Mouse (Mus musculus) frontal cortex, postnatal 10 days (tissue): ENCODE results near the gene Cyp3a16.
"Not testable (repeated sequence)": the region's sequence is repeated elsewhere in the genome, so short reads cannot be mapped to it uniquely, and the experiment has no call there.

Experiments
- DNase-seq, 2 experiments: peaks; one replicate each; pipeline ENCODE4 v3.0.0; 2022; ENCODE audit warnings: low spot score in 2 of 2, mixed read lengths in 1 of 2

The Cyp3a16 gene

GRCm38 (mm10) chr5:145469623-145470022 lies at the start of gene Cyp3a16:
Gene Cyp3a16 (minus strand): TSS chr5:145469723.
- not testable (repeated sequence) for DNase-seq

DNA sequence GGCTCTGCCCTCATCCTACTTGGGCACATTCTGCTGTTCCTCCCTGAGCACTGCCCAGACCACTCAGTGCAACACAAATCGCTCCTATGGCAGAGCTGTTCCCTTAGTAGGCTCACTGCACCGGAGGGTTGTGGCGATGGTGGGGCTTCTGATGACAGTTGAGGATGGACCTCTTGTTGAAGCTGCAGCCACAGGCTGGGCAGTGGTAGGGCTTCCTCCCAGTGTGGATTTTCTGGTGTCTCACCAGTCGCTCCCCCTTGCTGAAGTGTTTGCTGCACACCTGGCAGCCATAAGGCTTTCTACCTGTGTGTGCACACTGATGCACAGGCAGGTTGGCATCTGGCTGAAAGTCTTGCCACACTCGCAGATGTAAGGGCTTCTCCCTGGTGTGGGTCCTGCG lies 20.8 kb upstream of the Cyp3a16 start:
- no peak for DNase-seq

- no peak for DNase-seq
Observed at GRCm38 (mm10) chr5:145464304-145465088, 5.0 kb downstream of the Cyp3a16 start.

DNA sequence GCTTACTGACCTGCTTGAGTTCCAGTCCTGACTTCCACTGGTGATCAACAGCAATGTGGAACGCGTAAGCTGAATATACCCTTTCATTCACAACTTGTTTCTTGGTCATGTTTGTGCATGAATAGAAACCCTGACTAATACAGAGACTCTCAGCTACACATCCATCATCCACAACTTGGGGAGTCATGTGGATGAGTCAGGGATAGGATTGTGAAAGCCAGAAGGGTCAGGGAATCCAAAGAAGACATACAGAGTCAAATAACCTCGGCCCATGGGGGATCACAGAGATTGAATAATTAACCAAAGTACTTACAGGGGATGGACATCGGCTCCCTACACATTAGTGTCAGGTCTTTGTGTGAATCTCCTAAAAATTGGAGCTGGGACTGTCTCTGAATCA lies 7.2 kb downstream of the Cyp3a16 start:
- DNase-seq = no peak

GRCm38 (mm10) chr5:145454389-145454788 lies 15.1 kb downstream of the Cyp3a16 start:
- DNase-seq = no peak

GRCm38 (mm10) chr5:145433688-145434087 lies 35.8 kb downstream of the Cyp3a16 start:
- no peak for DNase-seq

DNA sequence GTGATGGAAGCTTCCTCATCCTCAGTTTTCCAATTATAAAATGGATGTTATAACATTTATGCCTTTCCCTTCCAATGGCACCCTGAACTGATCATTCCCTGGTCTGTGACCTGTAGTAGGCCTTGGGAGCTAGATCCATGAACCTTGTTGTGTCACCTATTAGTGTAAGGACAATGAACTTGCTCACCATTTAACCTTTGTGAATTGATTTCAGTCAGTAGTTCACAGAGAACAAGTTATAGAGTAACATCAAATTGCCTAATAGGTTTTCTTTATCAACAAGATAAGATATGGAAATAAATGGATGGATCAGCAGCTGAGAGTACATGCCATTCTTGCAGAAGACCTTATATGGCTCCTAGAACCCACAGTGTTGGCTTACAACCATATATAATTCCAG lies 38.5 kb downstream of the Cyp3a16 start:
- DNase-seq = no peak

- no peak for DNase-seq
Observed at GRCm38 (mm10) chr5:145422287-145422686, 47.2 kb downstream of the Cyp3a16 start.

DNA sequence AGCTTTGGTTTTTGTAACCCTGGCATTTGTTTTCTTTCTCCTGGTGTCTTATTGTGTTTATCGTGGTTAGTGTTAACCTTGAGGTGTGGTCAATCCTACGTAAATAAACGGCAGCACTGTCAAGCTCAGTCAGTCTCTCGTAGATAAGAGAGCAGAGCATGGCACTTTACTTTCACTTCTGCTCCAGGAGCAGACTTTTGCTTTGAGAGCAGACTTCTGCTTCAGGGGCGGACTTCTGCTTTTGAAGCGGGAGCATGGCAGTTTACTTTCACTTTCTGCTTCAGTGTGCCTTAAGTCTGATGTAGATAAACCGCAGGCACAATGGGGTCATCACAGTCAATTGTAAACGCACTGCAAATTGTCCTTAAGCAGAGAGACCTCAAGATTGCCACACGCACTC lies 54.1 kb downstream of the Cyp3a16 start:
- DNase-seq = not testable (repeated sequence)
